Mouse (Mus musculus) spleen, adult 12 weeks (tissue): ENCODE measurements around the gene Prokr2.

ENCODE experiments used
- DNase-seq: peaks from one replicate; pipeline ENCODE4 v3.0.0; 2022; ENCODE audit warnings: low spot score

Gene Prokr2

DNA sequence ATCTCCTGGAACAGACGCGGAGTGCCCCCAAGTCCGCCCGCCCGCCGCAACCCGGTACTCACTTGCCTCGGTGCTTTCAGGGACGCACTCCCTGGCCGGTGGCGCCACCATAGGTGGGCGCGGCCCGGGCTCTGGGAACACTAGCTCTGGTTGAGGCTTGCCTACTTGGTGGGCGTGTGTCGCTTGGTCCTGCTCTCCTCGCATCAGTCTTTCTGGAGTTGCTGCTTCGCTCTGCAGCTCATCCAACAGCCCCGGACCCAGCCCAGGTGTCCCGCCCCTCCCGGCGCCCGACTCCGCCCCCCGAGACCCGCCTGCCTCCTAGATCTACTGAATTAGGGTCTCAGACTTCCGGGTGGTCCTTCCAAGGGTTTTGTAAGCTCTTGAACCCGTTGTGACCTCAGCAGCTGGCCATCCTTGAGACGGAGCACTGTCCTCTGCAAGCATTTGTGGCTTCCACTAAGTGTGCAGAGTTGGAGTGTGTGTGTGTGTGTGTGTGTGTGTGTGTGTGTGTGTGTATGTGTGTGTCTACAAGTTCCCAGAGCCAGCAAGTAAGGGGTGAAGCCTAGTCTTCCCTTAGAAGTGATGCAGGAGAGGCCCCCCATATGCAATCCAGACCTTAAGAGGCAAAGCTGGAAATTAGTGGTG lies at the start of gene Prokr2:
Gene Prokr2 (minus strand): TSS at position 254 of the 645 bp plus-strand sequence.
- DNase-seq, result no peak

DNA sequence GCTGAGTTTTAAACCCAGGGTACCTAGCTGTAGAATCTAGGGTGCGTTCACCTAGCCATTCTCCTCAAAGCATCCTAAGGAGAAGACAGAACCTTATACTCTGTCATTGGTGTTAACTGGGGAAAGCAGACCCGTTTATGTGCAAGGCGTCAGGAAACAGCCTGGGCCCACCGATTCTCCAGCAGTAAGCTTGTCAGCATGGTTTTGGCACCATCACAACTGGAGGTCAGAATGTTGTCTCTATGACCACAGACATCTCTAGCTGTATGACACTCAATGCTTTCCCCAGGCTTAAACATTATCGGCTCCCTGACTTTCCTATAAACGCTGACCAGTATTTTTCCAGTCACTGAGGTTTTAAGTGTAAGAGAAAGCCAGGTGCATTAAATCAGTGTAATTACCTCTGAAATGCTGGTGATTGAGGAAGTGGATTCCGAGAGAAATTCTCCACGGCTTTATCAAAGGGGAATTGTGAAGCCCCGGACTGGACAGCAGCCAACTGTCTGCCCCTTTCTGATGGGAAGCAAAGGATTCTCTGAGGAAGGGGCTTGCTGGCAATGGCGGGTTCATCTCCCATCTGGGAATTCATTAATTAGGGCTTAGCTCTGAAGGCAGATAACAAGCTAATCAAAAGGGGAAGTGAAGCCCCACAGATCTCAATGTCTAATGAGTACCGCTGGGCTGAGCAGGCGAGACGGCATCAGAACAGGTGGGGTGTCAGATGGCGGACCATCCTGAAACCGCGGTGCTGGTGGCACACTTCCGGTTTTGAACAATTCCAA lies 42.1 kb upstream of the Prokr2 start:
- DNase-seq, result no peak

DNA sequence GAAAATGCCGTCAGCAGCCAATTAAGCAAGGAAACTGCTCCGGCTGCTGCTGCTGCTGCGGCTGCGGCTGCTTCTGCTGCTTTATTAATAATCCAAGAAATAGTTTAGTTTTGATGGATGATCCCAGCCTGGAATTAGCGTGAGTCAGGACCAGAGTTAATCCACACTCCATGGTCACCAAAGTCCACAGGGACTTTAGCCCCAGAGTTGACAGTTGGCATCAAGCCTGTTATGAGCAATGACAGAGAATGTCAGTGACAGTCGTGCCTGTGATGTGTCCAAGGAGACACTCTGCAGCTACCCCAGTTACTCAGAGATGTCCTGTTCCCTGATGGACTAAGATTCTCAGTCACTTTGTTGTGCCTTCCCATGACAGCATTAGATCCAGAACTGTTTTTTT lies 40.3 kb upstream of the Prokr2 start:
- no peak for DNase-seq

DNA sequence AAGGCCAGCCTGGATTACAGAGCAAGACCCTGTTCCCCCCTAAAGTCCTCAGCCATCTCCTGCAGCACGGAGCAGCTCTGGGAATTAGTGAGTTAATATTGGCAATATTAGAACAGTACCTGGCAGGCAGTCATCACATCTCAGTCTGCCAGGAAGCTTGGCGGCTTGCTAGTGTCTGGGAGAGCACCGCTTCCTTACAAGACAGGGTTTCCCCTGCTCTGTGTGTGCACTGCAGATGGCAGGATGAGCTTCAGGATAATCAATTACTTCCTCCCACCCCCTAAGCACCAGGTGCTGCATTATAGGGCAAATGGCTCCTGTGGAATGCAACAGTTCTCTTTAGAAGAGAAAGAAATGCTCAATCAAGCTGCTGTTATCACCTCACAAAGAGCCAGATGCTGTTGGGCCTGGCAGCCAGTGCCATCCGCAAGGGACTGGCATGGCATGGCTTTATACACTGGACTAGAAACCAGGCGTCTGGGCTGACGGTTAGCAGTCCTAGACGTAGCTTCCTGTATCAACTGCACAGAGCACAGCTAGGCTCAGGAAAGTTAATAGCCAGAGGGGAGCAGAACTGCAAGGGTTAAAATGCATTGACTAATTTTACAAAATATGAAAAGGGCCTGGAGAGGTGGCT lies 38.3 kb upstream of the Prokr2 start:
- no peak for DNase-seq

DNA sequence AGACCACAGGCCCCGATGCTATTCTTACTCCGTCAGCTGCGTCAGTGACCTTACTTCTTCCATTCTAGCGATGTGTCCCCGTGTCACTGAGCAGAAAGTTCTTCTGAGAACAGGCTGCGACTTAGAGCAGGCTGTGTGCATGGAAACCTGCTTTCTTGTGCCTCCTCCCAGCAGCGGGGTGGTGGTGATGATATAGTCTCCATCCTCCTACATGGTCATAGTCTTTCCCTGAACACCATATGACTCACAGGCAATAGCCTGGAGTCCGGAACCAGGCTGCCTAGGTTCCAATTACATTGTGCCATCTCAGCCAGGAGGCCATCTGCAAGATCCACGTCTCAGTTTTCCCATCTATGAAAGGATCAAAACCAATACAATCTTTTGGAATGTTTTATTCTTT lies 37.6 kb upstream of the Prokr2 start:
- no peak for DNase-seq

DNA sequence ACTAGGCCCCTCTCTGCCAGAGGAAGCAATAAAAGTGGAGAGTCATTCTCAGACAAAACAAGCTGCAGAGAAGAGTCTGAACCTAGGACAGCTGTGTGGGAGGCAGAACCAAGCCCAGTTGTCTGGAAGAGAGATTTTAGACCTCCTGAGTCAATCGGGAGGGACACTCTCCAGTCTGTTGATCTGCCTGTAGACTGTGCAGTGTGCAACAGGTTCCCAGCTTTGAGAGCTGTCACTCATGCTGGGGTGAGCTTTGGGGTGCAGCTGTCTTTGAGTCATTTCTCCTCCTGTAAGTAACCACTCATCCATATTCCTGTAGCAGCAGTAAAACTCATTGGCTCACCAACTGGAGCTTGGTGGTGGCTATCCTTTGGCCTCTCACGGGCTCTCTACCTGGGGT lies 33.2 kb upstream of the Prokr2 start:
- DNase-seq, result no peak

DNA sequence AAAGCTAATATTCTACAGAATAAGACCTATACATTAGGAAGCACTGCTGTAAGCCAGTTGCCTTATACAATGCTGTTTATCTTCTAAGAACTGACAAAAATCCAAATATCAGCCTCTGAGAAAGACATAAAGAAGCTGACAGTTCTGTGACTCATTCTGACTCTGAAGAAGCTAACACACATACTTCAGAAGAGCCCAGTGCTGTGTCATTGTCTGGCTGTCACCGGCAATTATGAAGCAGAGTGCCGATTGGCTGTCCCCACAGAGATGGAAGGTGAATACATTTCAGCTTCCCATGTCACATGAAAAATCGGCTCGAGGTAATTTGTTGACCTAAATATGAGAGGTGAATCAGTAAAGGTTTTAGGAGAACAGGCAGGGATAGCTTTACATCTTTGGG lies 24.9 kb upstream of the Prokr2 start:
- DNase-seq, result no peak

DNA sequence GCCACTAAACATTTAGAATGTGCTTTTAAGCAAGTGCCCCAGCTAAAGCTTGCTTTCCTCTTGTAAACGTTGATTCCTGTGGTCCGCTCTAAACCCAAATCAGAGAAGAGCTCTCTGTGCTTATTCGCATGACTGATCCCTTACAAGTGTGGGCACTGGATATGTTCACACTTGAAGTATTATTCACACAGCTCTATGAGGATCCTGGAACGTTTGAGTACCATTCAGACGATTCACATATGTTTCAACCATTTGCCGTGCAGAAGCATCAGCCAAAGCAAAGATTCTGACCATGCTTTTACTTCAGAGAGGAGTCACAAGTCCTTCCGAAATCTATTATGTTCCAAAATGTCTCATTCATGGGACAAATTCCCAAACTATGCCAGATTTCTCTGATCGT lies 12.9 kb upstream of the Prokr2 start:
- no peak for DNase-seq

DNA sequence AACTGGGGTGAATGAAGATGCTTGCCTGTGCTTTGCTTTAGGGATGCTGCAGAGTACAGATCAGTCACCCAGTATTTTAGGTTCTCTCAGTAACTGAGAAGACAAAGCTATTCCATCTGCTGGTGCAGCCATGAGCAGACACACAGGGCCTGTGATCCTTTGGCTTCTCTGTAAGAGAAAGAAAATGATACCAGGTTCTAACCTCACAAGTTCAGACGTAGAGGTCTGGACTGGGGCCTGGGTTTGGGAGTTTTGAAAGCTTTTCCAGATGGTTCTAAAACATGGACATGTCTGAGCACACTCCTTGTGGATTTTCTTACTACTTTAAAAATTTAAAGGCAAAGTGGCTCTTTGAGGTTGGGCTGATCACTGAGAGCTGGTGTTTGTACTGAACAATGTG lies 10.5 kb upstream of the Prokr2 start:
- DNase-seq, result no peak

DNA sequence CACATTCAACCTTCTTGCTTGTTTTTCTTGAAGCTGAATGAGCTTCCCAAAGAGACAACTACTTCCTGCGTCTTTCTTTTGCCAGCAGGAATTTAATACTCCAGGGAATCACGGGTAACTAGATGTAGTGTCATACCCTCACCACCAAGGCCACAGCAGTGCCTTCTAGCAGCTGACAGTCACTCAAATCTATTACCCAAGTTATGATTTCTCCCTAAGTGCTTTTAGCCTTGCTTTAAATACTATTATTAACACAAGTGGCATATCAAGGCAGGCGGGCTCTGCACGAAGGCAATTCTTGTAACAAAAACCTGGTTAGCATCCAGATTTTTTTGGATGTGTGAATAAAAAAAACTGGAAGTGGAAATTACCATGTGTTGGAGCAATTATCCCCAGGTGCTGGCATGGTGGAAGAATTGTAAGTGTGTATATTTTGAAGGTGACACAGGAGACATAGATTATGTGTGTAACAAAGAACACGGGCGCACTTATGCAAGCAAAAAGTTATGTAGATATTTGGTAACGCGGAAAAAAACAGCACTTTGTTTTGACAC lies 5.4 kb upstream of the Prokr2 start:
- no peak for DNase-seq

DNA sequence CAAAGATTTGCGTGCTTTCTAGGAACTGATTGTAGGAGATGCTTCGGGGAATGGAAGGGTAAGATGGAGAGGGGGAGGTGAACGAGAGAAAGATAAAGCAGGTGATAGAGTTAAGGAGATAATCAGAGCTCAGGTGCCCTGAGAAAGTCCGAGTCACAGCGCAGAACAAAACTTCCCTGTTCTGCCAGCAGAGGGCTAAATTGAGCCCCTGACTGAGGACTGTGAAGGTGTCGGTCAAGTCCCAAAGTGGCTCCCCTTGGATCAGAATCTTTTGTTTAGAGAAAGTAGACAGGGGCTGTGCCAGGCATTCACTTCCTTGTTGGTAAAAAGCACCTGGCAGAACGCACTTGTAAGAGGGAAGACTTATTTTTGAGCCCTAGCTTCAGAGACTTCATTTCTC lies 4.3 kb upstream of the Prokr2 start:
- DNase-seq, result no peak

DNA sequence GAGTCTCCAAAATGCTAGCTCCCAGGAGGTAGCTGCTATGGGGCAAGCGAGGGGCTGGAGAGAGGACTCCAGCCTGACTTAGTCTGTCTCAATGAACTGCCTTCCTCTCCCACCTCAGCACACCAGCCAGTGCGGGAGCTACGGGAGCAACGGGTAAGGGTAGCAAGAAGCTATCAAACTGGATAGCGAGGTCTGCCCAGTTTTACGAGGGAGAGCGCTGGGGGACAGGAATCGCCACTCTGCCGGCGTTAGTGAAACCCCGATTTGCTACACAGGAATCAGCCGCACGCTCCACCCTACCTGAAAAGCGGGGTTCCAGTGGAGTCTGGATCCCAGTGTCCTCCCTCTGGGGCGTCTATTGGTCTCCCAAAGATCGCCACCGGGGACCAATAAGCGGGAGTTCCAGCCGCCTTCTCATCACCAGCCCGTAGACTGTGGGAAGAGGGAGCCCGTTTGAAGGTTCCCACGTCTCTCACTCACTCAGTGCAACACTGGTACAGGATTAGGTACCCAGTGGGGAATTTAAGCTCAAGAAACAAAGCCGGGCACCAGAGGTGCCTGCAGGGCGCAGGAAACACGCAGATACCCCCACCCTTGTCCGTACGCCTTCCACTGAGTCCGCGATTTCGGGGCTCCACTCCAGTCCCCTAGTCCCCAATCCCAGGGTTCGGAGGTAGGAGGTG lies 595 bp downstream of the Prokr2 start:
- DNase-seq, result no peak

DNA sequence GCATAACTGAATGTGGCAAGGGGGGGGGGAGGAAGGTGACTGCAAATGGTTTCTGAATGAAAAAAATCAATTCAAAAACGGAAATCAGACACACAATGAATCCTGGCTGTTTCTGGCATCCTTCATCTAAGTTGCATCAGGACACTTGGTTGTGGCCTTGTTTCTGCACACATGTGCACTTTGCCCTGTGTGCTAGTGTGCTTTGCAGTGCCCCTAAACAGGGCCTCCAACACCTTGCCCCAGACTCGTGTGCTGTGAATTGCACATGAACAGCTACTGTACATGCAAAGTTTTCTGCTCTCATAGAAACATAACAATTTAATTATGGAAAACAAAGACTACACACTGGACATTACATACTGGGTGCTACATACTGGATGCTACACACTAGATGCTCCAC lies 2.9 kb downstream of the Prokr2 start:
- DNase-seq, result no peak

DNA sequence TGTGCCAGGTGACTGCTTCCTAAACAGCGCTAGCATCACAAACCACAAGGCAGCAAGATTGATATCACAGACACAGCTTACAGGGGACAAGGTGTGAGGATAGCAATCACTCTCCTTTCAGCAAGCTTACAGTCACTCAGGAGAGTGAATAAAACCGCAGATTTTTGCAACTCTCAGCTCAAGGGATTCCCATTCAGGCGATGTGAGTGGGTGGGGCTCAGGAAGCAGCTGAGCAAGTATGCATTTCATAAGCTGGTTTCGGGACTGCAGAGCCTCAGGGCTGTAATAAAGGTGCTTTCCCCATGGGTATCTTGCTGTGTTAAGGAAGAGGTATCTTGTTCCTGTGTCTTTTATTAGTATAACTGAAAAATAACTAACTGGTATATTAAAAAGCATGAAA lies 5.6 kb downstream of the Prokr2 start:
- no peak for DNase-seq

DNA sequence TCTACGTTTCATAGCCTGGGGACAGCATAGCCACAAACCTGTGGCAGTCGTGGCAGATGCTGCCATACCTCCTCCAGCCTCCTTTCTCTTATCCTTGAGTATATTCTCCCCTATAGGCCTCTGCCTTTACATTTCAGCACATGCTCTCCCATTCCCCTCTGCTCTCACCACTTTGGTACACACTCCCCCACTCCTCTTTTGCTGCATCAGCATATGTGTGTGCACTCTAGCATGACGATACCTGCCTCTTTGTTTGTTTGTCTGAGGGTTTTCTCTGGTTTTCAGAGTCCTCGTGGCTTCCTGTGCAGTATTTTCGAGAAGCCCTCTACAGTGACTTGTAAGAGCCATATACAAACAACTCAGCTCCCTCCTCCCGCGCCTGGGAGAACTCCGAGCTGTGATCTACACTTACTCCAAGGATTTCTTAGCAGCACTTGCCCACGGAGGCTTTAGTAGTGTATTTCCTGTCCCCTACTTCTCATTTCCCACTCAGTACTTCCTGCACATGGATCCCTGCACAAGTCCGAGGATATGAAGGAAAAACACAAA lies 6.6 kb downstream of the Prokr2 start:
- no peak for DNase-seq

DNA sequence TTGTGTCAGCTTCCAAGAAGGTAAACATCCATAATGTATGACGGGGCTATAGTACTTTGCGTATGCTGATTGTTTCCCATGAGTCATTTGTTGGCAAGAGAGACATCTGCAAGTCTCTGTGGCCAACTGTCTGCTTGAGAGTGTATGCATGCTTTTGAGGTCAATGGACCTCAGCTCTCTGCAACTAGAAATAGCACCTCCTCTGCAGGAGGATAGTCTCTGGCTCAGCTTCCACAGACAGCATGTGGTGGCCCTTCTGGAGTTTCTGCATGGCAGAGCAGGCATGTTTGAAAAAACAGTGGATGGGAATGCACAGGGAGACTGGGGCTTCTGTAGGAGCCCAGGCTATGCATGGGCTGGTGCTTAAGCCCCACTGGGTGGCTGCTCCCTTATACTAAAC lies 7.8 kb downstream of the Prokr2 start:
- no peak for DNase-seq

DNA sequence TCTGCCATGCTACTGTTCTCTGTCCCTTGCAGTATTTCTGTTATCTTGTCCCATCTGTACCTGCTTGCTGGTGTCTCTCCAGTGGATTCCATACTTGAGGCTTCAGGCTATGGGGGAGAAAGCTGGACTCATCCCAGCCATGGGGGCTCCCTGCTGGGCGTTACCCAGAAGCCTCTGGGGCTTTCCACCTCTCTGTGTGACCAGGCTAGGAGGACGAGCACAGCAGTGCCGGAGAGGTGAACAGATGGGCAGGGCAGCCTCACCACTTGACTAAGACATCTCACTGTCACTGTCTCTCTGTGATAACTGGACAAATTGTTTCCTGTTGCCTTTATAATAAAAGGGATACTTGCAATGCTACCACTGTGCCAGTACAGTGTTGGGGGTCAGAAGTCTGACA lies 9.5 kb downstream of the Prokr2 start:
- no peak for DNase-seq

DNA sequence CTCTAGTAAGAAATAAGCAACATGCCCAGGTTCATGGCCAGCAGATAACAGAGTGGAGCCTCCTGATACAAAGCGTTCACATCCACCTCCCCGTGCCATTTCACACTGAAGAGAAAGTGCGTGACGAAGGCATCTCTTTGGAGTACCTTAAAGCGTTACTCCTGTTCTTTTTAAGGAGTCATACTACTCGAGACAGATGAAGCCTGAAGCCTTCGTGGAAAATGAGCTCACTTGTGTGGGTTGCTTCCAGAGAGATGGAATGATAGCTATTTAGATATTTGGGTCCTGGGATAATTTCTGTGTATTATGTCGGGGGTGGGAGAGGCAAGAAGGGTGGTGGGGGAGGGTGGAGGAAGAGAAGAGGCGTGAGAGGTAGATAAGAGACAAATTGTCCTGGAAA lies 10.1 kb downstream of the Prokr2 start:
- no peak for DNase-seq

DNA sequence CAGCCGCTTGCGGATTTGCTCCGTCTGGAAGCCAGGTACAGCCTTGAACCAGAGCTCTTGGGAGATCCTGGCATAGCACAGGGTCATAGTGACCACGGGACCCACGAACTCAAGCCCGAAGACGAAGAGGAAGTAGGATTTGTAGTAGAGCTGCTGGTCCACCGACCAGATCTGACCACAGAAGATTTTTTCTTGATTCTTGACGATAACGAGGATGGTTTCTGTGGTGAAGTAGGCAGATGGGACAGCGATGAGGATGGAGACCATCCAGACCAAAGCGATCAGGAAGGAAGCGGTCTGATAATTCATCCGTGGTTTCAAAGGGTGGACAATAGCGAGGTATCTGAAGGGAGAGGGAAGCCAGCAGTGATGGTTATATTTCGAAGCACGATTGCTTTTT lies 11.5 kb downstream of the Prokr2 start:
- no peak for DNase-seq

DNA sequence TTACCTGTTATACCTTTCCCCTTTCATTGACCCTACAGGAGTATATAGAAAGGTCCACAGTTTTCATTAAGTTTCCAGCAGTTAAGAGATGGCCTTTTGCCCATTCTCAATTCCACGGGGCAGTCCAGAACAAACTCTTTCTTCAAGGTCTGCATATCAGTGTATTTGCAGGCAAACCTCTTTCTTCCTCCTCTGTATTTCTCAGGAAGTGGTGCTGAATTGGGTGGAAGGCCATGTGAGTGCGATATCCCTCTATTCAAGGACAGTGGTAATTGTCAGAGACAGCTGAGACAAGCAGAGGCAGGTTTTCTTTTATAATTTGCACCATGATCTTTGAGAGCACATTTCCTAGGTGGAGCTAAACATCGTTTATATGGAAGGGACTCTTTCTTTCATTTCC lies 16.8 kb downstream of the Prokr2 start:
- DNase-seq, result no peak

DNA sequence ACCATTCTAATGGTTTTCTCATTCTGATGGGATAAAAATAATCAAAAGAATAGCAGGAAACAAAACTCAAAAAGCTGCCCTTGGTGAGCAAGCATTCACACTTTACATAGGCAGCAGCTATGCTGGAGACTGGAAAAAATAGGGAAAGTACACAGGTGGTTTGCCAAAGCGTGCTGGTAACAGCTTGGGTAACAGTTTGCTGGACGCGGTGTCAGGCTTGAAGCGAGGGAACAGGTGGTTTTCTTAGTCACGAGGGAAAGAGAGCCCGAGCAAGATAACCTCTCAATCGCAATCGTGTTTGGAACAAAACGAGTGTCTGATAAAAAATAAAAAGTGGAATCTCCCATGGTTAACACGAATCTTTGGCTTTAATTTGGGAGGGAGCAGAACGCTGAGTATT lies 41.4 kb downstream of the Prokr2 start:
- no peak for DNase-seq

DNA sequence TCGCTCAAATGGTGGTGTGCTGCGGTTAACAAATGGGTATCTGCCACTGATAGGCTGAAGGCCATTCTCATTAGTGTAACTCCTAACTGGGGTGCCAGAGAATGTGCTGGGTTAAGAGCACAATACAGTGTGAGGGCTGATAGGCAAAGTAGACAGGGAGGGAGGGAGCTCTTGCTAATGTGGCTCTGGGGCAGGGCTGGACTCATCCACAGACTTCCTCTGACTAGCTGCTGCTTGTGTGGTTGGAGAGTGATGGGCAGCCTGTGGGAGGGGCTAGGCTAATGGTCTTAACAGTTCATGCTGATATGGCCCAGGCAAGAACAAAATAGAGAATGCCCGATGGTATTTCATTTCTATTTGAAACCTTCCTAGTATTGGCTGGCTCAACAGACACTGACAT lies 44.0 kb downstream of the Prokr2 start:
- DNase-seq, result no peak
